Mouse (Mus musculus): ENCODE data around the gene Fam228b.

GRCm38 (mm10) chr12:4769333-4769723, 261 bp upstream of the Fam228b start:
- TF ChIP-seq CTCF (IDR thresholded peaks at IDR 0.05; ENCODE audit: borderline replicate concordance, insufficient read depth, low read depth, low read length) (no peak), POLR2A (IDR thresholded peaks at IDR 0.05; ENCODE audit: borderline replicate concordance, insufficient read depth, low read length) (no peak)

All from cerebellum, adult 2 months (tissue).